ENCODE assay signal across 7 mouse cellular contexts in genomic region chr4:141301591-141302427, GRCm38 (mm10). TPM values are rescaled to one million over a fixed set of nuclear protein-coding genes. Genes with fewer than 3 reads are reported as not detected.
DNase-seq lines count a peak whose midpoint lies in the region; ATAC-seq lines count a peak whose summit lies in the region.

No protein-coding gene starts in this region.

- H3K4me3 ChIP-seq in forebrain, embryonic 14.5 days (ENCODE audit: low read depth, low read length): peak overlapping the region; percentile 55
- H3K4me3 ChIP-seq in limb, embryonic 15.5 days: peak overlapping the region; percentile 67

- peaks cover 6% of the 10 kb centered on the region for H3K4me1 ChIP-seq in forebrain, embryonic 14.5 days (ENCODE audit: control insufficient read depth, insufficient read depth, low read length)
- H3K4me1 ChIP-seq in limb, embryonic 15.5 days: peaks cover 55% of the 10 kb centered on the region

- DNase-seq in urinary bladder, adult 2 months (ENCODE audit: low spot score): peak; percentile 61
- DNase-seq in urinary bladder, postnatal 25 days (ENCODE audit: low spot score): no peak
- no peak for DNase-seq in forebrain, embryonic 14.5 days (ENCODE audit: low spot score)
- peak; percentile 27 for DNase-seq in naive thymus-derived CD4-positive, alpha-beta T cell, adult 2 months (ENCODE audit: low read depth)
- no peak for DNase-seq in right cerebral cortex, postnatal 10 days (ENCODE audit: low spot score in 2 of 2)

- no peaks in the 10 kb centered on the region for H3K9me3 ChIP-seq in forebrain, embryonic 14.5 days (replicated peaks; ENCODE audit: control insufficient read depth, low read length)
- H3K9me3 ChIP-seq in limb, embryonic 15.5 days: no peaks in the 10 kb centered on the region

- H3K27me3 ChIP-seq in forebrain, embryonic 14.5 days (replicated peaks; ENCODE audit: control insufficient read depth, insufficient read depth, low read length): peaks cover 24% of the 10 kb centered on the region; the same call in 1 of the 2 replicates
- H3K27me3 ChIP-seq in limb, embryonic 15.5 days: peaks cover 20% of the 10 kb centered on the region; the same call in 1 of the 2 replicates

- H3K4me2 ChIP-seq in forebrain, embryonic 14.5 days (ENCODE audit: low read length): peak overlapping the region; percentile 98
- H3K4me2 ChIP-seq in limb, embryonic 15.5 days: peak overlapping the region; percentile 84

- no peaks in the 10 kb centered on the region for H3K36me3 ChIP-seq in forebrain, embryonic 14.5 days (ENCODE audit: control insufficient read depth, insufficient read depth, low read length)
- H3K36me3 ChIP-seq in limb, embryonic 15.5 days: no peaks in the 10 kb centered on the region

- no peak overlapping the region for H3K27ac ChIP-seq in forebrain, embryonic 14.5 days (ENCODE audit: low read depth, low read length)
- peak overlapping the region; percentile 75 for H3K27ac ChIP-seq in limb, embryonic 15.5 days

- peak; percentile 27; the same call in 1 of the 2 replicates for ATAC-seq in forebrain, embryonic 14.5 days
- ATAC-seq in limb, embryonic 15.5 days (ENCODE audit: insufficient number of reproducible peaks, low FRiP score, low TSS enrichment, low read depth): no peak; the same call in 1 of the 2 replicates
- ATAC-seq in megakaryocyte-erythroid progenitor cell, adult 5-6 weeks (replicated peaks; ENCODE audit: low FRiP score, low TSS enrichment, poor library complexity, severe bottlenecking): no peak

- peak overlapping the region; percentile 58 for H3K9ac ChIP-seq in forebrain, embryonic 14.5 days (ENCODE audit: low read length)
- H3K9ac ChIP-seq in limb, embryonic 15.5 days: peak overlapping the region; percentile 54

- WGBS in forebrain, embryonic 14.5 days: 1% methylated on average over 51 of the region's 51 CpGs
- 1% methylated on average over 51 of the region's 51 CpGs for WGBS in limb, embryonic 15.5 days

RNA-seq across cellular contexts. Expression of gene Epha2, which starts 0.8 kb away (rescaled TPM):
- 20.2 and 25.6 TPM in 2 replicates for polyA plus RNA-seq in urinary bladder, adult 2 months (2012; rRNA removed)
- polyA plus RNA-seq in forebrain, embryonic 14.5 days (2014; fragmentation: Nextera tagmentation; extraction: Ambion mirVana): 0.58 and 0.64 TPM in 2 replicates
- polyA plus RNA-seq in limb, embryonic 15.5 days (2015; fragmentation: Nextera tagmentation; extraction: Ambion mirVana): 6.2 and 6.5 TPM in 2 replicates
- total RNA-seq in megakaryocyte-erythroid progenitor cell, adult 5-6 weeks (2014; fragmentation: Nextera tagmentation): 0.30 and 1.2 TPM in 2 replicates
- not detected in 2 replicates for total RNA-seq in megakaryocyte-erythroid progenitor cell, adult 5-6 weeks (2017)

Comparison
In these comparisons a context has a peak if more than half of its experiments do, and no peak if none do; other contexts are left out.
1. DNase-seq: peak in urinary bladder, adult 2 months (single experiment) and naive thymus-derived CD4-positive, alpha-beta T cell, adult 2 months (single experiment); none in urinary bladder, postnatal 25 days (single experiment), forebrain, embryonic 14.5 days (single experiment) and right cerebral cortex, postnatal 10 days (0 of 2).